Mouse (Mus musculus) lung, embryonic 16.5 days (tissue): ENCODE data around the gene Poldip3. TPM values are rescaled to one million over a fixed set of nuclear protein-coding genes. Genes with fewer than 3 reads are reported as not detected.
A peak's percentile ranks its signal among the peaks of the same experiment; 100 is the strongest.

ENCODE experiments used
- ATAC-seq: fragments of 200-750 bp; cut with Nextera tagmentation; 2 replicates; pipeline ENCODE4 v1.8.0; 2017; ENCODE audit warnings: low read depth, mild to moderate bottlenecking, moderate library complexity
- H3K27ac ChIP-seq: fragments of 300-500 bp; sonication (generic); 2 replicates; pipeline ENCODE4 v1.5.1; 2014; ENCODE audit warnings: mild to moderate bottlenecking, control low read depth, low read length
- H3K27me3 ChIP-seq: fragments of 300-500 bp; sonication (generic); 2 replicates; pipeline ENCODE4 v1.6.1; 2014; ENCODE audit warnings: low read depth, low read length, mixed read lengths; ENCODE audit not compliant: control insufficient read depth, insufficient read depth
- H3K36me3 ChIP-seq: fragments of 300-500 bp; sonication (generic); 2 replicates; pipeline ENCODE4 v1.6.1; 2014; ENCODE audit warnings: low read length; ENCODE audit not compliant: control insufficient read depth, insufficient read depth
- H3K4me1 ChIP-seq: fragments of 300-500 bp; sonication (generic); replicated peaks from 2 replicates; pipeline ENCODE4 v1.6.1; 2014; ENCODE audit warnings: low read length, mixed read lengths; ENCODE audit not compliant: control insufficient read depth, insufficient read depth
- H3K4me2 ChIP-seq: fragments of 300-500 bp; sonication (generic); 2 replicates; pipeline ENCODE4 v1.6.1; 2014; ENCODE audit warnings: low read depth, low read length, control low read depth
- H3K4me3 ChIP-seq: fragments of 300-500 bp; sonication (generic); 2 replicates; pipeline ENCODE4 v1.5.1; 2014; ENCODE audit warnings: mild to moderate bottlenecking, low read length, control low read depth
- H3K9ac ChIP-seq: fragments of 300-500 bp; sonication (generic); 2 replicates; pipeline ENCODE4 v1.6.1; 2014; ENCODE audit warnings: low read length, control low read depth
- H3K9me3 ChIP-seq: fragments of 300-500 bp; sonication (generic); 2 replicates; pipeline ENCODE4 v1.6.1; 2016; ENCODE audit warnings: low read length; ENCODE audit not compliant: control insufficient read depth
- WGBS: fragments of 180-500 bp; shearing (Covaris S2); extraction: QIAGEN DNeasy Blood & Tissue Kit; methylation state at CpG from one replicate; pipeline ENCODE4 v1.1.7; 2014; 5-methylcytosine and 5-hydroxymethylcytosine counted together
- polyA plus RNA-seq: library from polyadenylated mRNA; unstranded; fragments of >200 nt; fragmentation: Nextera tagmentation; extraction: Ambion mirVana; gene quantifications from 2 replicates; pipeline ENCODE4 v1.2.1, GENCODE M21; 2015

The Poldip3 gene
- polyA plus RNA-seq, 1 experiment from 2014 or later, result 137 TPM

- H3K9ac ChIP-seq, result no peak overlapping the region
- H3K4me3 ChIP-seq, result no peak overlapping the region
- H3K4me2 ChIP-seq, result no peak overlapping the region
- no peaks in the 10 kb centered on the region for H3K27me3 ChIP-seq
- peaks cover 48% of the 10 kb centered on the region for H3K4me1 ChIP-seq
- no peak for ATAC-seq
- H3K36me3 ChIP-seq, result 0 out of 2 replicates have a peak, but pooled peaks cover 2% of the 10 kb centered on the region
- H3K9me3 ChIP-seq, result no peaks in the 10 kb centered on the region
- peak overlapping the region; percentile 66 for H3K27ac ChIP-seq
- WGBS, result 68% methylated on average over 13 of the region's 13 CpGs
These were observed 16.5 kb upstream of the Poldip3 start for GRCm38 (mm10) chr15:83165526-83166315.

DNA sequence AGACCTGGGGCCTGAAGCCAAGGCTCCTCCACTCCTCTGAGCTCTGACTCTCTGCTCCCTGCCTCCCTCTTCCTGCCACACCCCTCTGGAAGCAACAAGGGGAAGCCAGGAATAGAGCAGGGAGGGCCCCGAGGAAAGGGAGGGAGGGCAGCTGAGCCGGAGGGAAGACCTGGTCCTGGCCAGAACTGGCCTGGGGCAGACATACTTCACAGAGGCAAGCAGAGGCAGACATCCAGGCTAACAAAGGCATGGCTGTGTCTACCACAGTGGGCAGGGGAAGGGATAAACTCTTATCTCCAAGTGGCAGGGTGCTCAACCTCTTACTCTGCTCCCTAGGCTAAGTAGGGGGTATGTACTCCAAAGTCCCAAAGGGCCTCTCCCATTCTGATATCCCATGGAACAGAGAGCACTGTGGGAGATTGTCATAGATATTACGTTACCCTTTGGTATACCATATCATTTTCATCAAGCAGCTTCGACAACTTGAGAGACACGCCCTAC, 15.8 kb upstream of the Poldip3 start:
- Histone ChIP-seq H3K36me3 (peaks cover 8% of the 10 kb centered on the region), H3K9me3 (no peaks in the 10 kb centered on the region), H3K4me3 (no peak overlapping the region), H3K9ac (no peak overlapping the region), H3K27ac (peak overlapping the region; percentile 66), H3K27me3 (no peaks in the 10 kb centered on the region), H3K4me1 (peaks cover 41% of the 10 kb centered on the region), H3K4me2 (no peak overlapping the region)
- peak; percentile 78 for ATAC-seq
- 35% methylated on average over 5 of the region's 5 CpGs for WGBS

DNA sequence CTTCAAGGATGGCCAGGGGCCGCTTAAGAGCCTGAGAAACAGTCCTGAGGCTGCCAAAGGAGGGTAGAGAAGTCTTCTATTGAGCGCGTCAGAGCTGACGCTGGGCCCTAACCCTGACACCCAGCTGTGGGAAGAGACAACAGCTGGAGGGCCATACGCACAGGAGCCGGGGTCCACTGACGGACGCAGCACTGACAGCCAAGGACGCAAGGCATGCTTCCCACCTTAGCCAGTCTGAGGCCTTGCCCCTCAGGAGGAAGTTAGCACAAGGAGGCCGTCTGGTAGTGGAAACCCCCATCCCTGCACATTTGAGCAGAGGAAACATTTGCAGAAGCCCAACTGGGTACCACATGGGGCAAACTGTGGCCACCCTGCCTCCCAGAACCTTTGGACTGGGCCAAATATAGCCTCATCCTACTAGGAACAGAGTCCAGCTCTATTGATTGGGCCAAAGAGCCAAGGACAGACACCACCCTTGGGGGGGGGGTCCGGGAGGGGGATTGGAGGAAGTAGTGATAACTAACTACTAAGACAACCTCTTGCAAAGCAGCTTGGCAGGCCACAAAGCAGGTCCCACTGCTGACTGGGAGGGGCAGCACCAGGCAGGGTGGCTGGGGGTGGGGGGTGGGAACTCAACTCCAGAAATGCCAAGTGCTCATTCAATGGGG, 13.8 kb upstream of the Poldip3 start:
- ATAC-seq, result no peak
- H3K4me2 ChIP-seq, result no peak overlapping the region
- no peaks in the 10 kb centered on the region for H3K27me3 ChIP-seq
- peaks cover 27% of the 10 kb centered on the region for H3K4me1 ChIP-seq
- H3K27ac ChIP-seq, result no peak overlapping the region
- H3K9ac ChIP-seq, result no peak overlapping the region
- 82% methylated on average over 11 of the region's 11 CpGs for WGBS
- no peak overlapping the region for H3K4me3 ChIP-seq
- no peaks in the 10 kb centered on the region for H3K9me3 ChIP-seq
- H3K36me3 ChIP-seq, result peaks cover 19% of the 10 kb centered on the region

GRCm38 (mm10) chr15:83162001-83162400, 12.8 kb upstream of the Poldip3 start:
- Histone ChIP-seq H3K27me3 (no peaks in the 10 kb centered on the region), H3K4me1 (peaks cover 21% of the 10 kb centered on the region), H3K4me2 (no peak overlapping the region), H3K4me3 (no peak overlapping the region), H3K36me3 (peaks cover 24% of the 10 kb centered on the region), H3K9ac (no peak overlapping the region), H3K27ac (no peak overlapping the region), H3K9me3 (no peaks in the 10 kb centered on the region)
- 91% methylated on average over 4 of the region's 4 CpGs for WGBS
- ATAC-seq, result no peak

DNA sequence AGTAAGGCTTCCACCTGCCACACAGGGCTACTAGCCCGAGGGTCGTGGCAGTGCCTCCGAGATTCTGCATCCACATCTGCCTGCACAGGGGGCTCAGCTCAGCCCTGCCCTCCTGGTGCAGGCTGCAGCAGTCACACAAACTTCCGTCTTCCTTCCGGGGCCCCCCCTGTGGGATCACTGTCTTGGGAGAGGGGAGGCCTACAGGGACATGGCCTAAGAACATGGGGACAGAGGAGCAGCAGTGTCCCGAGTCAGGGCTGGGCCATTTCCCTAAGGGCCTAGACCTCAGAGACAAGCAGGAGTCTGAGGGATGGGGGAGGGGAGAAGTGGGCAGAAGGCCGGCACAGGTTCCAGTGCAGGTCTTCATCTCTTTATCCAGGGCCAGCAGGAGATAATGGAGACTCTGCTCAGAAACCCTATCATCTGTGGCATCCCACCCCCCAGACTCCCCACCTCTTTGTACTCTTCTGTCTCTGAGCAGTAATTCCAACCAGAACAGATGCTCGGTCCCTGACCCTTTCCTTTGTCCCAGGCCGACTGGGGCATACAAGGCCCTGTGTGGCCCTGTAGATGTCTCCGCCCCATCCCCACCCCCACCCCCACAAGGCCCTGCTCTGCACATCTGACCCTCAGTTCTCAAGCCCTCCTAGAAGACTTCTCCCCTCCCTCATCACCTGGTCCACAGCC, 12.0 kb upstream of the Poldip3 start:
- Histone ChIP-seq H3K4me2 (no peak overlapping the region), H3K9ac (no peak overlapping the region), H3K27ac (no peak overlapping the region), H3K9me3 (no peaks in the 10 kb centered on the region), H3K4me3 (no peak overlapping the region), H3K4me1 (peaks cover 13% of the 10 kb centered on the region), H3K27me3 (no peaks in the 10 kb centered on the region), H3K36me3 (peaks cover 24% of the 10 kb centered on the region)
- WGBS, result 70% methylated on average over 10 of the region's 10 CpGs
- ATAC-seq, result no peak

DNA sequence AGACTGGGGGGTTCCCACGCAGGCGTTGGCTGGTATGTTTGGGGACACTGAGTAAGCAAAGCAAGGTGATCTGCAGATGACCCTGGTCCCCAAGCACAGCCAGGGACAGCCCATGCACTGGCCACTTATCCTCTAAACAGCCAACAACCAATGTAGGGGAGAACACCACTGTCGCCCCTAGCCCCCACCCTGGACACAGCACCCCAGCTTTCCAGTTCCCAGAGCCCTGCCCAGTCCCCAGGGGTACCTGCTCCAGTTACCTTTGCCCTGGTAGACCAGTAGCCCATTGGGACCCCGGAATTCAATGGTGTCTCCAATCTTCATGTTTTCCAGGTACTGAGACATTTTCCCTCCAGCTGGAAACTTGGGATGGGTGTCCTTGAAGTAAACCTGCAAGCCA, 11.4 kb upstream of the Poldip3 start:
- H3K27ac ChIP-seq, result no peak overlapping the region

GRCm38 (mm10) chr15:83159823-83160222, 10.6 kb upstream of the Poldip3 start:
- H3K9ac ChIP-seq, result no peak overlapping the region
- H3K4me1 ChIP-seq, result peaks cover 2% of the 10 kb centered on the region
- WGBS, result 94% methylated on average over 9 of the region's 9 CpGs
- no peak for ATAC-seq
- no peak overlapping the region for H3K4me3 ChIP-seq
- no peak overlapping the region for H3K27ac ChIP-seq
- H3K27me3 ChIP-seq, result no peaks in the 10 kb centered on the region
- H3K4me2 ChIP-seq, result no peak overlapping the region
- no peaks in the 10 kb centered on the region for H3K9me3 ChIP-seq
- H3K36me3 ChIP-seq, result peaks cover 26% of the 10 kb centered on the region

More for the DNA sequence above, 11.4 kb upstream of the Poldip3 start:
- 93% methylated on average over 4 of the region's 4 CpGs for WGBS
- H3K36me3 ChIP-seq, result peaks cover 26% of the 10 kb centered on the region
- peaks cover 7% of the 10 kb centered on the region for H3K4me1 ChIP-seq
- no peaks in the 10 kb centered on the region for H3K9me3 ChIP-seq
- H3K4me2 ChIP-seq, result no peak overlapping the region
- H3K4me3 ChIP-seq, result no peak overlapping the region
- no peak overlapping the region for H3K9ac ChIP-seq
- no peak for ATAC-seq
- H3K27me3 ChIP-seq, result no peaks in the 10 kb centered on the region

DNA sequence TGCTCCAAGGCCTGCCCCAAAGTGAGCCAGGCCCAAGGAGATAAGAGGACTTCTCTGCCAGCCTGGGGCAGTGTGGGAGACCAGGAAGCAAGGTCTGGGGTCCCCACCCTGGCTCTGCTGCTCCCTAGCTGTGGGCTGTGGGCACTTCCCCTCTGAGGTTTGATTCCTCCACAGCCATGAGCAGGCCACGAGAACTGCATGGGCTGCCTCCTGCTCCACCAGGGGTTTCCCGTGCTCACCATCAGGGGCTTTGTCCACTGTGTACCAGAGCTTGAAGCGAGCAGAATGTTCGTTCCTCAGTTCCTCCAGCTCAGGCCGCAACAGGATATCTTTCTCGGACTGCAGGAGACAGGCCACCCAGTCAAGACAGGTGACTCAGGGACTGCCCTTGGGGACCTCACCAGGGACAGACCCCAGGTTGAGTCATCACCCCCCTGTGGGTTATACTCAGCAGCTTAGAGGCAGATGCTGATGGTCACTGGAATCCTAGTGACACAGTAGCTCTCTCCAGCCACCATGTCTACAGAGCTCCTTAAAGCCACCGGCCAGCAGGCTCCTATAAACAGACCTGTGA, 9.5 kb upstream of the Poldip3 start:
- Histone ChIP-seq H3K27me3 (no peaks in the 10 kb centered on the region), H3K27ac (no peak overlapping the region), H3K36me3 (peaks cover 31% of the 10 kb centered on the region), H3K9ac (no peak overlapping the region), H3K4me1 (no peaks in the 10 kb centered on the region), H3K4me2 (no peak overlapping the region), H3K9me3 (no peaks in the 10 kb centered on the region), H3K4me3 (no peak overlapping the region)
- WGBS, result 86% methylated on average over 7 of the region's 7 CpGs
- ATAC-seq, result no peak

DNA sequence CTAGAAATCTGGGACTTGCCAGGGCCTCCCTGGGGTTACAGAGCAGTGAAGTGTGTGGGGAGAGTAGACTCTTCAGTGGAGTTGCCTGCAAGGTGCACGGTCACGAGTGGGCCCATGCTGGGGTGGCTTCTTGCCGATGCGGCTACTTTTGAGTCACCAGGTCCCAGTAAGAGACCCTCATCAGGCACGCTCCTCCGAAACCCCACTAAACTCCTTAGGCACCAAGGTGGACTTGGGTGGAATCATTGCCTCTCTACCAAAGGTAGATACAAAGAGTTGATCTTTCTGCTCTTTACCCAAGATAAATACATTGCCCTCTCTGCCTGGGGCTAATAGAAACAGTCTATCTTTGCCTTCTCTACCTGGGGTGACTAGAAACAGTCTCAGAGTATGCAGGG, 8.5 kb upstream of the Poldip3 start:
- Histone ChIP-seq H3K9me3 (no peaks in the 10 kb centered on the region), H3K27me3 (no peaks in the 10 kb centered on the region), H3K27ac (no peak overlapping the region), H3K4me3 (no peak overlapping the region), H3K9ac (no peak overlapping the region), H3K4me1 (no peaks in the 10 kb centered on the region), H3K36me3 (peaks cover 33% of the 10 kb centered on the region), H3K4me2 (no peak overlapping the region)
- 92% methylated on average over 6 of the region's 6 CpGs for WGBS
- ATAC-seq, result no peak
